Mouse (Mus musculus) CD8-positive naive resting alpha-beta T cell, adult 2 months (primary cell): Measurements from ENCODE around the gene Foxn1.
A peak's percentile ranks its signal among the peaks of the same experiment; 100 is the strongest.

Experiments
- DNase-seq, 2 experiments: peaks; one replicate each; pipeline ENCODE4 v3.0.0; 2022; ENCODE audit warnings: low read depth in 2 of 2, low spot score in 2 of 2

Foxn1 gene

DNA sequence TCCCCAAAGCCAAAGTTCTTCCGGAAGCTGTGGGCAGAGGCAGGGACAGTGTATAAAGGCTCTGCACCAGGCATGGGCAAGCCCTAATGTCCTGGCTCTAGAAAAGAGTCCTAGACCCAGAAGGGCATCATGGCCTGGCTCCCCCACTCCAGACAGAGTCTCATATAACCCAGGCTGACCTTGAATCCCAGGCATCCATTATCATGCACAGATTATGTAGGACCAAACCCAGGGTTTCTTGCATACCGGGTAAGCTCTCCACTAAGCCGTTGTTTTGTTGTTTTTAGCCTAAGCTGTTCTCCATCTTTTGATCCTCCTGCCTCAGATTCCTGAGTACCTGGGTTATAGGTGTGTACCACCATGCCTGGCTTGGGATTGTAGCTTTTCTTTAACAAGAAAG, 14.6 kb upstream of the Foxn1 start:
- DNase-seq = no peak

- peak in 1 of 2 experiments; percentile 43 for DNase-seq
These were observed 13.3 kb upstream of the Foxn1 start for GRCm38 (mm10) chr11:78399680-78400079.

- no peak for DNase-seq
These were observed 11.9 kb upstream of the Foxn1 start for GRCm38 (mm10) chr11:78398212-78398611.

DNA sequence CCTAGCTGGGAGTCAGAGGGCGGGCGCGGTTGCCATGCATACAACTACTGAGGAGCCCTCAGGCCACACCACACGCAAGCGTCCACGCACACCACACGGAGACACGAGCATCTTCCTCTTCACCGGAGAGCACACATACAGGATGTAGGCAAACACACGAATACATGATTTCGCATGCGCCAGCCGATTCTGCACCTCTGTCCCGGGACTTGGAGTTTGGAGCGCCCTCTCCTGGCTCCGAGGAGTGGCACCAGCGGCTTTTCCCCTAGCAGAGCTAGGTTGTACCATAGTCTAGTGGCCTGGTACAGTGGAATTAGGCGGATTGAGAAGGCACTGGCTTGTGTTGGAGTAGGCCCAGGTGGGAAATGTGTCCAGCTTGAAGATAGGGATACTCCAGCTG, 11.0 kb upstream of the Foxn1 start:
- DNase-seq = peak; percentile 41 to 58

GRCm38 (mm10) chr11:78396950-78397349, 10.6 kb upstream of the Foxn1 start:
- no peak for DNase-seq

DNA sequence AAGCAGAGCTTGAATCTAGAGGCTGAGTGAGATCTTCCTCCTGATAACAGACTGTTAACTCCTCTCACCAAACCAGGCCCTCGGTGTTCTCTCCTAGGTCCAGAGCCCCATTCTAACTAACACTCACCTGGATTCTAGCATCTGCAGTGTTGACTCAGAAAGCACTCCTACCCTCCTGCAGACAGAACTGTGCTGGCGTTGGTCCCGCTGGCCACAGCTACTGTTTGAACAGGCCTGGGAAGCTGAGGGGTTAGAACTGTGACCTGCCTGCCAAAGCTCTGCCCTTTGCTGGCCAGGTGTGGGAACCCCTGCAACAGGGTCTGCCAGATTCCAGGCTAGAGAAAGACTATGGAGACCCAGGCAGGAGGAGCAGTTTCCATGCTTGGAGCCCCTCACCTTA, 6.4 kb upstream of the Foxn1 start:
- no peak for DNase-seq

GRCm38 (mm10) chr11:78385776-78386175, 582 bp downstream of the Foxn1 start:
- DNase-seq = no peak

GRCm38 (mm10) chr11:78382701-78383100, 3.7 kb downstream of the Foxn1 start:
- DNase-seq = no peak

- no peak for DNase-seq
These were observed 4.1 kb downstream of the Foxn1 start for GRCm38 (mm10) chr11:78382286-78382685.

GRCm38 (mm10) chr11:78380996-78381395, 5.4 kb downstream of the Foxn1 start:
- no peak for DNase-seq

DNA sequence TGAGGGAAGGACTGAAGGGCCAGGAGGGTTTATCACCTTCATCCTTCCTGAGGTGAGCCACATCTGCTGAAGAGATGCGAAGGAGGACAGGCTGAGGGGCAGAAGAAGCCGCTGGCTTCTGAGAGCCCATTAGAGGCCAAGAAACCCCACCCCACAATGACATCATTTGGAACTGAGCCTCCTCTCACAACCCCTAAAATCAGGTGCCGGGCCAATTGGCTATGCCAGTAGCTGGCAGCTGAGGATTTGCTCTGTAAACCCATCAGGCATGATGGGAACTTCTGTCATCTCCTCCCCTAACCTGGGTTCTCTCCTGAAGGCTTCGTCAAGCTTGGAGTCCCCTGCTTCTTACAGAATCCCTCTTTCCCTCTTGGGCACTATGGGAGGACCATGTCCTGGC, 6.0 kb downstream of the Foxn1 start:
- DNase-seq = no peak

GRCm38 (mm10) chr11:78377549-78378159, 8.7 kb downstream of the Foxn1 start:
- DNase-seq = no peak

- no peak for DNase-seq
These were observed 12.2 kb downstream of the Foxn1 start for GRCm38 (mm10) chr11:78374147-78374546.

- no peak for DNase-seq
These were observed 13.7 kb downstream of the Foxn1 start for GRCm38 (mm10) chr11:78372610-78373009.

DNA sequence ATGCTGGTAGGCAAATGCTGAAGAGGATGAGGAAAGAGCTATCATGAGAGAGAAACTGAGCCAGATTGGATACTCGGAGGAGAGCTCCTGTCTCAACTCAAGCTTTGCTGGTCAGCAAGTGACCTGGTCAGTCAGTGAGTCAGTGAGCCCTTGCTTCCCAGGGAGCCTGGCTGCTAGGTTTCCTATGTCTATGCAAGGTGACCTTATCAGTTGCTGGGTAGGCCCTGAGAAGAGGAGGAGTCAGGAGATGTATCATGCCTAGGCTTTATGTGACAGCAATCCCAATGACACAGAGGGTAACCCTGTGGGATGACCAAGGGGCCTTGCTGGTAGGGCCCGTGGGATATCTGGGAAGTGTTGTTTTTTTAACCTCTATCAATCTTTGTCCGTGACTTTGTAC, 14.2 kb downstream of the Foxn1 start:
- no peak for DNase-seq

- DNase-seq = no peak
These were observed 14.6 kb downstream of the Foxn1 start for GRCm38 (mm10) chr11:78371711-78372110.

DNA sequence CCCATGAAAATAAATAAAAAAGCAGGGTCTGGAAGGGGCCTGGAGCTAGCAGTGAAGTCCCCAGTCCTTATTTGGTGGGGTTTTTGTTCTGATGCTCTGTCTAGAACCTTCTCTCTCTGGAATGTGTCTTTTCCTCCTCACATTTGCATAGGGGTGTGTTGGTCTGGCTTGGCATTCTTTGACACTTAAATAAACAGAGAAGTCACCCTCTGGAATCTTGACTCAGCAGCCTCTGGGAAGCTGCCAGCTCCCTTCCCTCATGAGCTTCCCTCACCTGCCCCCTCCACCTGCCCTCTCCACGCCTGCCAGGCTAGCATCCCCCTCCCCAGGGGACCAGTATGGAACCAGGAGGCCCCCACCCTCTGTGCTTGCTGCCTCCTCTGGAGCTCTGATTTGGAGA, 16.0 kb downstream of the Foxn1 start:
- DNase-seq = no peak

DNA sequence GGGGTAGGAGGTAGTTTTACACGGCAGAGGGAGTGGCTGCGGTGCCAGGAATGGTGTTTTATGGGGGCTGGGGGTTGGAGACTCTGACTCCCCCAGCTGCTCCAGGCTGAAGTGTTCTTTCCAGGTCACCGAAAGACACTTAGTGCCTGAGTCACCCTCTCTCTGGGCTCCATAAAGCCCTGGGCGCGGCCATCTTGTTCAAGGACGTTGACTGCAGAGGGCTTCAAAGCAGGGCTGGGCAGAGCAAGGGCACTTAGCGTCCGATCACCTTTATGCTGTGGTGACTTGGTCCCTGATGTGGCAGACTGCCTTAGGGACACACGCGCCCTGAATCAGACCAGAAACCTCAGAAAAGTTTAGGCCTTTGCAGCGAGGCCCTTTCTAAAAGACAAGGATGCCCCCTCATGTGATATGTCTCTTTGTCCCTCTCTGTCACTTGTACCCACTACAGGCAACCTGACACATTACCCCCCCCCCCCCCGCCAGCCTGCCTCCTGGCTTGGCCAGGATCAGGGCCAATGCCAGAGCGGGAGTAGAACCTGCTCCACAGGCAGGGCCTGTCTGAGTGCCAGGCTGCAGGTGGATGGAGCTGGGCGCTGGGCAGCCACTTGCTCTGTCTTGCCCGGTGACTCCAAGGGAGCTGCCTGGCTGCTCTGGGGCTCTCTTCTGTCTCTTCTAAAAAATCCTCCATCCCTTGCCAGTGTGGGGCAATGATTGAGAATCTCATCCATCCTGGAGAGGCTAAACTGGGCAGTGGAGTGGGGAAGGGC, 18.7 kb downstream of the Foxn1 start:
- no peak for DNase-seq

- no peak for DNase-seq
These were observed 22.3 kb downstream of the Foxn1 start for GRCm38 (mm10) chr11:78364103-78364502.

- no peak for DNase-seq
These were observed 22.9 kb downstream of the Foxn1 start for GRCm38 (mm10) chr11:78363309-78364007.

- DNase-seq = no peak
These were observed 25.6 kb downstream of the Foxn1 start for GRCm38 (mm10) chr11:78360789-78361131.

GRCm38 (mm10) chr11:78360125-78360788, 26.1 kb downstream of the Foxn1 start:
- peak; percentile 50 to 72 for DNase-seq
